ENCODE assay signal across 22 mouse cellular contexts in genomic region chr13:28773466-28773865, GRCm38 (mm10).
"Had no signal": no experiment of that assay in that cellular context is flagged by ENCODE, and none has a peak within 500 bp of the region (broad histone marks: within the 10 kb centered on the region; RNA-seq: fewer than 3 reads in every experiment).

No protein-coding gene starts in this region.

- ATAC-seq: liver, embryonic 12.5 days; midbrain, embryonic 15.5 days had no signal

- H3K4me3 ChIP-seq: kidney, embryonic 15.5 days; left cerebral cortex, adult 2 months; limb, embryonic 12.5 days; limb, embryonic 15.5 days; liver, embryonic 12.5 days; liver, embryonic 15.5 days; midbrain, embryonic 12.5 days; midbrain, embryonic 15.5 days; neural tube, embryonic 12.5 days; neural tube, embryonic 15.5 days had no signal

- H3K9me3 ChIP-seq: kidney, embryonic 15.5 days; limb, embryonic 12.5 days; limb, embryonic 15.5 days; liver, embryonic 12.5 days; liver, embryonic 15.5 days; midbrain, embryonic 12.5 days; midbrain, embryonic 15.5 days; neural tube, embryonic 12.5 days; neural tube, embryonic 15.5 days had no signal

- DNase-seq: kidney, adult 11 months; kidney, adult 8-10 months; kidney, postnatal 10 days; kidney, postnatal 36 days; layer of hippocampus, postnatal 36 days; left cerebral cortex, postnatal 4 days; lung, adult 2 months; lung, postnatal 14 days; lung, postnatal 4 days; retina, postnatal 1 day; right cerebral cortex, postnatal 25 days; spleen, adult 18-20 months had no signal

- H3K9ac ChIP-seq: kidney, embryonic 15.5 days; limb, embryonic 12.5 days; limb, embryonic 15.5 days; liver, embryonic 12.5 days; liver, embryonic 15.5 days; midbrain, embryonic 12.5 days; midbrain, embryonic 15.5 days; neural tube, embryonic 12.5 days; neural tube, embryonic 15.5 days had no signal

- H3K36me3 ChIP-seq: kidney, embryonic 15.5 days; limb, embryonic 12.5 days; limb, embryonic 15.5 days; liver, embryonic 12.5 days; liver, embryonic 15.5 days; midbrain, embryonic 12.5 days; midbrain, embryonic 15.5 days; neural tube, embryonic 12.5 days; neural tube, embryonic 15.5 days had no signal

- H3K4me1 ChIP-seq: liver, embryonic 15.5 days had no signal

- H3K27ac ChIP-seq: kidney, embryonic 15.5 days; left cerebral cortex, adult 2 months; limb, embryonic 12.5 days; limb, embryonic 15.5 days; liver, embryonic 12.5 days; liver, embryonic 15.5 days; neural tube, embryonic 12.5 days; neural tube, embryonic 15.5 days had no signal

- H3K4me2 ChIP-seq: kidney, embryonic 15.5 days; limb, embryonic 12.5 days; limb, embryonic 15.5 days; liver, embryonic 12.5 days; liver, embryonic 15.5 days; midbrain, embryonic 12.5 days; midbrain, embryonic 15.5 days; neural tube, embryonic 12.5 days; neural tube, embryonic 15.5 days had no signal

- H3K27me3 ChIP-seq: kidney, embryonic 15.5 days; limb, embryonic 12.5 days; limb, embryonic 15.5 days; liver, embryonic 12.5 days; liver, embryonic 15.5 days; midbrain, embryonic 12.5 days; midbrain, embryonic 15.5 days; neural tube, embryonic 12.5 days; neural tube, embryonic 15.5 days had no signal
